Mouse (Mus musculus): Measurements from ENCODE around the gene Glis1.

The Glis1 gene

DNA sequence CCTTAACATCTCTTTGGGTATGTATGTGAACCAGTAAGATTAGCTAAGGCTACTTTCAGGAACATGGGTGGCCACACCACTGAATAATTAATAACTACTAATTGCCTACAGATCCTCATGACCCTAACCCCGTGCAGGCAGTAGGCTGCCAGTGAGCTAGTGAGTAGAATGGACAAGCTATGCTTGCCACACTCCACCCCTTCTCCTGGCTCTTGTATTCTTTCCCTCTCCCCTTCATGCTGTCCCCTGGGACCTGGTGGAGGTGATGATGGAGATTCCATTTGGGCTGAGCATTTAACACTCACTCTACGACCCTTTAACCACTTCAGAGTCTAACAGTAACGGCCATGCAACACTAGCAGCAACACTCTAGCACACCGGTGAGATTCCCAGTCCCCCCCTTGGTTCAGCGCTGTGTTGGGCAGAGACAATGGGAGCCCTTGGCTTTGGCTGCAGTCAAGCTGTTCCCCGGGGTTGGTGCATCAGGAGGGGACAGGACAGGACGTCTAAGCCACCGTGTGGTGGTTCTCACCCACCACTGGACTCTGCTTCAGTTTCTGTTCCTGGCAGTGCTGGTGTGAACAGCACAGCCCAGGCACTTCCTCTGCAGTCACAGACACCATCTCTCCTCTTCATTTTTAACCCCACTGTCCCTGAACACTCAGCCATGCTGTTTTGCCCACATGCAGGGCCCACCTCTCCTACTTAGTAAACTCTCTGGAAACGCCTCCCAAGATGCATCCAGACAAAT, 246.9 kb downstream of the Glis1 start:
- in situ Hi-C loops (cut with MboI, MseI): no loop called here

DNA sequence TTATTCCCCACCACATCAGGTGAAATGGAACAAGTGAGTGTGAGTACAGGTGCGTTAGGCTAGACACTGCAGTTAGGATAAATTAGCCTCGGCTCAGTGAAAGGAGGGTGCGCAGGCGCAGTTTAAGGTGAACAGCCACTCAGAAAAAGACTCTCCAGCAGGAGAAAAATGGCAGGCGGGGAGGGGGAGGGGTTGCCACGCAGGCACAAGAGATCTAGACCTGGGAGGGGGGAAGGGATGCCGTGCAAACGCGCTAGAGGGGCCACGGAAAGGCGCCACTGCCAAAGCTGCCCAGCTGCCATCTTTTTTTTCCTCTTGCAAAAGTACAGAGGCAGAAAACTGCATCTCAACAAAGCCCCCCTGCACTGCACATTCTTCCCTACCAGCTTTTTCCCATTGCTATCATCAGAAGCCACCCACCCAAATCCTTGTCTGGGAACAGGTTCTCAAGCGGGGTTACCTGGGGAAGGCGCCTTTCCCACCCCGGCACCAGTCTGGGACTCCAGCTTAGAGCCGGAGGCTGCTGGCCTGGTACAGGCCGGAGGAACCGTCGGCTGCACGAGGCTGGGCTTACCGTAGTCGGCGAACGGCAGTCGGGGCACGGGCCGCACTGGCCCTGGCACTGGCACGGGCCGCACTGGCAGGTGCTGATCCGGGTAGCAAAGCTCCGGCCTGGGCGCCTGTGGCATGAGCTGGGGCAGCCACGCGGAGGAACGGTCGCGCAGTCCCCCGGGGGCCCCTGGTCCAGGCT, 248.8 kb downstream of the Glis1 start:
- in situ Hi-C loops (cut with MboI, MseI): no loop called here

DNA sequence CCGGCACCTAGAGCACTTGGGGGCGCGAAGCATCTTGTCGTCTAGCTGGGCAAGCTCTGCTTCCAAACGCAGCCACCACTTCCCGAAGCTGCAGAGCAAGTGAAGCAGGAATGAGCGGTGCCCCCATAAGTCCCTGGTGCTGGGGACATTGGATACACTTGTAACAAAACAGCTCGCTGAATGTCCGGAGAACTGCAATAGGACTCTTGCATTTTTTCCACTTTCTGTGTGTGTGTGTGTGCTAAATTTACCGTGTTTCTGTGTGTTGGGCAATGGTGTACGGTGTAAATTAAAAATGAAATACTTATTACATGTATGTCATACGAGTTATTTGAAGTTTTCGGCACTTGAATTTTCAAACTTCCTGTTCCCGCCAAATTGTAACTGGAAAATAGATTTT, 249.7 kb downstream of the Glis1 start, which contains the start of gene Dmrtb1:
Gene Dmrtb1, minus strand, starts transcription at position 101 of the 400 bp plus-strand sequence.
- in situ Hi-C loops (cut with MboI, MseI): no loop called here

Data from regulatory T cell (primary cell).